2 mouse cellular contexts compared by ENCODE assay signal in the genomic region with DNA sequence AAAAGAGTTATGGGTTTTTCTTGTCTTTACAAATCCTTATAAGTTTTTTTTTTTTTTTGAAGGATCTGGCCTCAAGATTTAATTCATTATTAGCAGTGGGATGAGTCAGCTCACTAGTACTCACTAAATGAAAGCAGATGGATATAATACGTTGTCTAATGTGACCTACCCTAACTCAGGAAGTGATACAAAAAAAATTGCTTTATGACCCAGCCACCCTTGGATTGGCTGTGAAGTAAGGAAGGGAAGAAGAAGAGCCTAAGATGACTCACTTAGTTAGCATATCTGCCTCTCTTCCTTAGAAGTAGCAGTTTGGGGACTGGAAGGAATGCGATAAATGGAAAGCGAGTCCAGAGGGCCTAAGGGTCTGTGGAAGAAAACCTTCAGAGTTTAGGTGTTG.
A peak's percentile ranks its signal among the peaks of the same experiment; 100 is the strongest.
TF ChIP-seq lines count a peak whose summit lies in the region.

No protein-coding gene starts in this region.

TF ChIP-seq in MEL, 35 proteins besides CTCF, POLR2A, EP300 and RAD21:
- TF ChIP-seq ZMIZ1 (IDR thresholded peaks at IDR 0.05; ENCODE audit: low read depth, low read length) (no peak), GABPA (IDR thresholded peaks at IDR 0.05; ENCODE audit: low read depth, low read length) (no peak), ELF1 (IDR thresholded peaks at IDR 0.05; ENCODE audit: low read depth, low read length) (no peak), ZNF384 (IDR thresholded peaks at IDR 0.05; ENCODE audit: low read depth, low read length) (peak; percentile 47), TAL1 (IDR thresholded peaks at IDR 0.05; ENCODE audit: low read length) (no peak), KAT2A (conservative IDR thresholded peaks at IDR 0.05; ENCODE audit: low read depth, low read length) (no peak), E2F4 (IDR thresholded peaks at IDR 0.05; ENCODE audit: borderline replicate concordance, low read depth, low read length) (no peak)

TF ChIP-seq in myocyte, 11 proteins besides CTCF, POLR2A, EP300 and RAD21:
- TF ChIP-seq E2F4 (IDR thresholded peaks at IDR 0.05; ENCODE audit: insufficient read depth) (no peak), MYOG (IDR thresholded peaks at IDR 0.05; ENCODE audit: control insufficient read depth in 1 of 3, insufficient read depth in 1 of 3, insufficient read length in 2 of 3, low read depth in 2 of 3) (no peak), POLR2AphosphoS2 (IDR thresholded peaks at IDR 0.05; ENCODE audit: insufficient read length, low read depth) (no peak), REST (IDR thresholded peaks at IDR 0.05; ENCODE audit: insufficient read depth, insufficient read length) (no peak), MYOD1 (IDR thresholded peaks at IDR 0.05; ENCODE audit: control insufficient read depth in 1 of 3, insufficient read length in 2 of 3, low read depth in 2 of 3) (no peak), USF1 (IDR thresholded peaks at IDR 0.05; ENCODE audit: low read depth) (no peak), SRF (IDR thresholded peaks at IDR 0.05; ENCODE audit: control insufficient read depth, insufficient read length, low read depth) (no peak), CEBPB (IDR thresholded peaks at IDR 0.05; ENCODE audit: insufficient read depth, poor library complexity, severe bottlenecking) (no peak), MAX (IDR thresholded peaks at IDR 0.05; ENCODE audit: low read depth) (no peak), TCF3 (IDR thresholded peaks at IDR 0.05; ENCODE audit: insufficient read length, low read depth) (no peak), TCF12 (IDR thresholded peaks at IDR 0.05; ENCODE audit: insufficient read depth, poor library complexity, severe bottlenecking) (no peak)
